Mouse (Mus musculus): Measurements from ENCODE around the gene Ninl.

- no peak for TF ChIP-seq POLR2A (IDR thresholded peaks at IDR 0.05; ENCODE audit: borderline replicate concordance, control insufficient read depth, low read depth, low read length)
- no peak for TF ChIP-seq CTCF (IDR thresholded peaks at IDR 0.05; ENCODE audit: control insufficient read depth, insufficient read depth, low read length)
These were observed 153.4 kb downstream of the Ninl start for GRCm38 (mm10) chr2:150885814-150886213.

All from bone marrow, adult 2 months (tissue).